Mouse (Mus musculus): ENCODE results near the gene Agrp. TPM values are rescaled to one million over a fixed set of nuclear protein-coding genes. Genes with fewer than 3 reads are reported as not detected.
"Not testable (repeated sequence)": the region's sequence is repeated elsewhere in the genome, so short reads cannot be mapped to it uniquely, and the experiment has no call there.

The Agrp gene
- polyA plus RNA-seq, 1 experiment from 2014 or later, result not detected

DNA sequence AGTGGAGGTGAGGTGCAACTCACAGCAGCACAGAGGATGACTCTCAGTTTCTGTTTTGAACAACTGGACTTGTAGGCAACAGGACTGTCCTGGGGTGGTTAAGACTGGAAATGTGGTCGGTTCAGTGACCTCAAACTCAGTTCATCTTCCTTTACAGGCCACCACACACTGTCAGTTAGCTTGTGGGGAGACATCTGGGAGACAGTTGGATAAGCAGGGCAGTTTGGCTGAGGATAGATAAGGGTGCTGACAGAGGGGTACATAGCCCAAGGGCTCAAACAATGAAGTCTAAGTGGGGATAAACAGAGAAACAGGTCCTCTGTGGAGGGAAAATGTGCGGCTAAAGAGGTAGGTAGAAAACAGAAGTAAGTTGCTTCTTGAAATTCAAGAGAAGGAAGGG, 27.8 kb downstream of the Agrp start:
- peaks cover 98% of the 10 kb centered on the region for H3K4me1 ChIP-seq
- ATAC-seq, result peak; percentile 70
- peak overlapping the region; percentile 56 for H3K4me2 ChIP-seq
- peak overlapping the region; percentile 83 for H3K27ac ChIP-seq
- H3K9me3 ChIP-seq (replicated peaks), result no peaks in the 10 kb centered on the region
- H3K36me3 ChIP-seq, result peaks cover 4% of the 10 kb centered on the region; the same call in 1 of the 2 replicates
- H3K27me3 ChIP-seq (replicated peaks), result peaks cover 23% of the 10 kb centered on the region; the same call in 1 of the 2 replicates
- H3K9ac ChIP-seq, result no peak overlapping the region
- H3K4me3 ChIP-seq, result 0 out of 2 replicates have a peak overlapping the region, but pooled peaks have one; percentile 5
- WGBS (ENCODE audit: insufficient replicate concordance), result 3% methylated on average over 2 of the region's 2 CpGs

DNA sequence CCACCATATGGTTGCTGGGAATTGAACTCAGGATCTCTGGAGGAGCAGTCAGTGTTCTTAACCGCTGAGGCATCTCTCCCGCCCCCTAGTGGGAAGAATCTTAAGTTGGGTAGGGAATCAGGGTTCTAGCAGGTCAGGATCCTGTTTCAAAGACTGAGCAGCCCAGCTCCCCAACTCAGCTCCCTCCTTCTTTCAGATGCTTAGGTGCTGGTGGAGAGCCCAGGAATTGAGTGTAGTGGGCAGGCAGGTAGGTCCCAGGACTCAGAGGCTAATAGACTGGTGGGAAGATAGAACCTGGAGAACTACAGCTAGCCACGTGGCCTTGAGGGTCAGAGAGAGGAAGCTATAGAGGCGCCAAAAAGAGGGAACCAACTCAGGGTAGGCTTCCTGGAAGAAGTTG, 29.5 kb downstream of the Agrp start:
- no peak overlapping the region for H3K4me3 ChIP-seq
- ATAC-seq, result no peak
- peak overlapping the region; percentile 83; the same call in 1 of the 2 replicates for H3K27ac ChIP-seq
- peak overlapping the region; percentile 99 for H3K4me2 ChIP-seq
- WGBS (ENCODE audit: insufficient replicate concordance), result 7% methylated on average over 4 of the region's 4 CpGs
- H3K36me3 ChIP-seq, result peaks cover 4% of the 10 kb centered on the region; the same call in 1 of the 2 replicates
- peaks cover 22% of the 10 kb centered on the region; the same call in 1 of the 2 replicates for H3K27me3 ChIP-seq (replicated peaks)
- peaks cover 93% of the 10 kb centered on the region for H3K4me1 ChIP-seq
- H3K9me3 ChIP-seq (replicated peaks), result no peaks in the 10 kb centered on the region
- H3K9ac ChIP-seq, result no peak overlapping the region

- 0 out of 2 replicates have a peak, but pooled peaks cover 16% of the 10 kb centered on the region for H3K27me3 ChIP-seq (replicated peaks)
- no peaks in the 10 kb centered on the region for H3K9me3 ChIP-seq (replicated peaks)
- peak overlapping the region; percentile 77 for H3K4me3 ChIP-seq
- 6% methylated on average over 10 of the region's 10 CpGs for WGBS (ENCODE audit: insufficient replicate concordance)
- H3K27ac ChIP-seq, result 0 out of 2 replicates have a peak overlapping the region, but pooled peaks have one; percentile 87
- H3K4me1 ChIP-seq, result peaks cover 86% of the 10 kb centered on the region
- peaks cover 4% of the 10 kb centered on the region; the same call in 1 of the 2 replicates for H3K36me3 ChIP-seq
- no peak for ATAC-seq
- H3K4me2 ChIP-seq, result peak overlapping the region; percentile 99
- peak overlapping the region; percentile 90 for H3K9ac ChIP-seq
Measured at GRCm38 (mm10) chr8:105607062-105607461, 30.1 kb downstream of the Agrp start.

DNA sequence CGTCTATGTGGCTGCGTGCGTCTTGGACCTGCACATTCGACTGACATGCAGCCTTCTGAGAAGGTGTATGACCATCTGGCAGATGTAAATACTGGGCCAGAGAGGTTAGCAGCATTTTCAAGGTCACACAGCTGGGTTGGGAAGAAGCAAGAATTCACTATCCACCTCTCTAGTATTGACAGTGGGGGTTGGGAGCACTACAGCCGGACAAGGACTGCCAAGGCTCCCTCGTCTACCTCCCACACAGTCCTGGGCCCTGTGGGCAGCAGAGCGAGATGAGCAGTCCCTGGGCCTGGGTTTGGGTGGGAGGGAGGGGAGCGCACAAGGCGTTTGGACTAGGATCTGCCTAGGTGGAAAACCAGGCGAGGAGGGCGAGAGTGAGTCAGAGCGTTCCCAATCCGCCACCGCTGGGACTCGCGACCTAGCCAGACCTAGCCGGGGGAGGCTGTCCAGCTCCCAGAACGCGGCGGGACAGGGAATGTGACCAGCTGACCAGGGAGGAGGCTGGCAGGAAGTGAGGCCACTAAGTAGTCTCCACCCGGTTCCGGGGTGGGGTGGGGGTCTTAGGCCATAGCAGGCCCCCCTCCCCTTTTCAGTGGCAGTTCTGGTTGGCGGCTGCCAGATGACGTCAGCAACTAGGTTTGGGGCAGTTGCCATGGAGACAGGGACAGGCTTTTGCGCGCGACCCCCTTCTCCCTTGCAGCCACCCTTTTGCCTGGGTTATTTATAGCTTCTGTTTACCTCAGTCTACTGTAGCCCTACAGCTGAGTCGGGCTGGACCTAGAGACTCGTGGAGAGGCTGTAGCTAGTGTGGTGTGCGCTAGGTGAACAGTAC, 30.8 kb downstream of the Agrp start:
- 1% methylated on average over 29 of the region's 30 CpGs for WGBS (ENCODE audit: insufficient replicate concordance)

DNA sequence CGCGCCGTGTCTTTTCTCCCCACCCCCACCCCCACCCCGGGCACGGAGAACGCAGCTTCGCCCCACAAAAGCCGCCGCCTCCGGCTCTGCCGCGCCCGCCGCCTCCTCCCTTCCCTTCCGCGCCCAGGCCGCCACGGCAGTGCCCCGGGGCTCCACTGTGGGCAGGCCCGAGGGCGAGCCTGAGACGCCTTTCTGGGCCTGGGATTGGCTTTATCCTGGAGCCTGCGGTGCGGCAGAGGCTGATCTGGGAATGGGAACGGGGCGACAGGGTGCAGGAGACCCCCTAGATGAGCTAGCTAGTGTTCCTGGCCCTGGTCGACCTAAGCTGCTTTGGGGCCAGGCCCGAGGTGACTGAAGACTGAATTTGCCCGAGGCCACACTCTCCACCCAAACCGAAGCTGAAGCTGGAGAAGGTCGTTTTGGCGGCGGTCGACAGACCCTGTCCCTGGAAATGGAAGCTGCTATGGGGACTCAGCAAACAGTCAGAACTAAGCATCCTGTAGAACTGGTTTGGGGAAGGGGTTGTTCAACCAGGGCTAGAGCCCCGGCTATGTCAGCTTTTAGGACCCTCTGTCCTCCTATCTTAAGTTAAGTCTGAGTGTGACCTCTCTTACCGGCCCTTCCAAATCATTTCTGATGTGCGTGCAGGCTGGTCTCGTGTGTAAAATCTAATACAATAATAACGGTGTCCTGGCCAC, 31.6 kb downstream of the Agrp start:
- Histone ChIP-seq H3K4me2 (peak overlapping the region; percentile 99), H3K36me3 (peaks cover 2% of the 10 kb centered on the region; the same call in 1 of the 2 replicates), H3K4me1 (peaks cover 72% of the 10 kb centered on the region), H3K9me3 (replicated peaks) (no peaks in the 10 kb centered on the region), H3K27me3 (replicated peaks) (0 out of 2 replicates have a peak, but pooled peaks cover 12% of the 10 kb centered on the region), H3K27ac (peak overlapping the region; percentile 87), H3K4me3 (peak overlapping the region; percentile 77), H3K9ac (peak overlapping the region; percentile 90)
- peak; percentile 58 for ATAC-seq
- WGBS (ENCODE audit: insufficient replicate concordance), result under 1% methylated on average over 39 of the region's 39 CpGs

More for the DNA sequence above, 30.8 kb downstream of the Agrp start:
- H3K36me3 ChIP-seq, result peaks cover 4% of the 10 kb centered on the region; the same call in 1 of the 2 replicates
- peak; percentile 27 for ATAC-seq
- peaks cover 80% of the 10 kb centered on the region for H3K4me1 ChIP-seq
- peak overlapping the region; percentile 77 for H3K4me3 ChIP-seq
- peak overlapping the region; percentile 90 for H3K9ac ChIP-seq
- no peaks in the 10 kb centered on the region for H3K9me3 ChIP-seq (replicated peaks)
- H3K4me2 ChIP-seq, result peak overlapping the region; percentile 99
- 0 out of 2 replicates have a peak, but pooled peaks cover 12% of the 10 kb centered on the region for H3K27me3 ChIP-seq (replicated peaks)
- peak overlapping the region; percentile 87 for H3K27ac ChIP-seq

DNA sequence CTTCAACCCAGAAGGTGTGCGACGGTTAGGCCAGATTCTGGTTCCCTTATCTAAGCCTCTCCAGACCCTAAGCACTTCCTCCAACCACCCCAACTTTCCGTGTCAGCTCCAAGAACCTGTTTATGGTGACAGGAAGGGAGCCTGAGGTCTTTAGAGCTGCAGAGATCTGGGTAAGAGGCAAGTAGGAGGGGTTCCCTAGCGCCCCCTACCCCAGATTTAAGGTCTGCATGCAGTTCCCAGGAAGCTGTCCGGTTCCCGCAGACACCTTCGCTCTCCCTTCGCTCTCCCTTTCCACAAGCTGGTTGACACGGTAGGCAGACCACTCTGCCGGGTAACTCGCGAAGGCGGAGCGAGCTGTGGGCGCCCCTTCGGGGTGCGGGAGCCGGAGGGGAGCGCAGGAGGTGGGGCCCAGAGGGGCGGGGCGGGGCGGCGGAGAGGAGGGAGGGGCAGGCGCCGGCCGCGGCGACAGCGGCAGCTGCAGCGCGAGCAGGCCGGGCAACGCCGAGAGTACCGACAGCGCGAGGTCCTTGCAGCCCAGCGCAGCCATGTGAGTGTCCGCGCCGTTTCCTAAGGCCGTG, 32.3 kb downstream of the Agrp start, which contains the start of gene Ripor1:
Ripor1 (plus strand) TSS at position 452 of the 578 bp plus-strand sequence.
- peak; percentile 77 for ATAC-seq
- Histone ChIP-seq H3K9ac (peak within 1 kb of the TSS; percentile 90), H3K4me3 (peak within 1 kb of the TSS; percentile 77), H3K4me1 (peaks cover 65% of the 10 kb centered on the region), H3K36me3 (no peaks in the 10 kb centered on the region), H3K9me3 (replicated peaks) (no peaks in the 10 kb centered on the region), H3K27me3 (replicated peaks) (0 out of 2 replicates have a peak, but pooled peaks cover 12% of the 10 kb centered on the region), H3K4me2 (peak within 1 kb of the TSS; percentile 99), H3K27ac (peak within 1 kb of the TSS; percentile 87)
- under 1% methylated on average over 24 of the region's 42 CpGs for WGBS (ENCODE audit: insufficient replicate concordance)

GRCm38 (mm10) chr8:105602540-105602939, 34.7 kb downstream of the Agrp start:
- not testable (repeated sequence) for H3K36me3 ChIP-seq; H3K4me3 ChIP-seq; H3K27ac ChIP-seq; H3K4me2 ChIP-seq; ATAC-seq; H3K9ac ChIP-seq; H3K9me3 ChIP-seq (replicated peaks)
- peaks cover 41% of the 10 kb centered on the region for H3K4me1 ChIP-seq
- WGBS (ENCODE audit: insufficient replicate concordance), result 54% methylated on average over 3 of the region's 3 CpGs
- 0 out of 2 replicates have a peak, but pooled peaks cover 12% of the 10 kb centered on the region for H3K27me3 ChIP-seq (replicated peaks)

- H3K9me3 ChIP-seq (replicated peaks), result no peaks in the 10 kb centered on the region
Measured at GRCm38 (mm10) chr8:105601301-105601700, 35.9 kb downstream of the Agrp start.

GRCm38 (mm10) chr8:105598777-105599176, 38.4 kb downstream of the Agrp start:
- WGBS (ENCODE audit: insufficient replicate concordance), result 47% methylated on average over 6 of the region's 6 CpGs
- no peak overlapping the region for H3K4me2 ChIP-seq
- no peak for ATAC-seq
- peaks cover 24% of the 10 kb centered on the region for H3K4me1 ChIP-seq
- H3K9ac ChIP-seq, result no peak overlapping the region
- H3K36me3 ChIP-seq, result no peaks in the 10 kb centered on the region
- peaks cover 27% of the 10 kb centered on the region for H3K27me3 ChIP-seq (replicated peaks)
- no peak overlapping the region for H3K27ac ChIP-seq
- no peak overlapping the region for H3K4me3 ChIP-seq
- H3K9me3 ChIP-seq (replicated peaks), result no peaks in the 10 kb centered on the region

More at GRCm38 (mm10) chr8:105601301-105601700, 35.9 kb downstream of the Agrp start:
- WGBS (ENCODE audit: insufficient replicate concordance), result 70% methylated on average over 5 of the region's 5 CpGs
- H3K36me3 ChIP-seq, result no peaks in the 10 kb centered on the region
- H3K9ac ChIP-seq, result no peak overlapping the region
- ATAC-seq, result no peak
- peaks cover 39% of the 10 kb centered on the region for H3K4me1 ChIP-seq
- no peak overlapping the region for H3K27ac ChIP-seq
- H3K27me3 ChIP-seq (replicated peaks), result 0 out of 2 replicates have a peak, but pooled peaks cover 12% of the 10 kb centered on the region
- no peak overlapping the region for H3K4me3 ChIP-seq
- no peak overlapping the region for H3K4me2 ChIP-seq

GRCm38 (mm10) chr8:105596362-105597034, 40.7 kb downstream of the Agrp start:
- Histone ChIP-seq H3K27me3 (replicated peaks) (peaks cover 22% of the 10 kb centered on the region), H3K4me2 (peak overlapping the region; percentile 65), H3K36me3 (no peaks in the 10 kb centered on the region), H3K9ac (no peak overlapping the region), H3K4me1 (peaks cover 17% of the 10 kb centered on the region), H3K9me3 (replicated peaks) (no peaks in the 10 kb centered on the region), H3K4me3 (peak overlapping the region; percentile 26), H3K27ac (no peak overlapping the region)
- WGBS (ENCODE audit: insufficient replicate concordance), result 4% methylated on average over 14 of the region's 14 CpGs
- peak; percentile 83 for ATAC-seq
